Mouse (Mus musculus): ENCODE measurements at regions not wholly inside any gene's neighbourhood (a gene's known extent, or its start where the extent isn't known, plus 50 kb on each side); places are given as distances from the start of the nearest gene placed in this dataset.

GRCm38 (mm10) chr16:9284423-9284822 is 454.5 kb downstream of the 1810013L24Rik start:
- Histone ChIP-seq H3K4me3 (ENCODE audit: low read depth, low read length) (no peak overlapping the region), H3K9ac (ENCODE audit: low read depth, low read length) (no peak overlapping the region), H3K36me3 (ENCODE audit: control insufficient read depth, insufficient read depth) (no peaks in the 10 kb centered on the region), H3K27ac (ENCODE audit: low read depth, low read length) (no peak overlapping the region), H3K9me3 (ENCODE audit: control insufficient read depth) (no peaks in the 10 kb centered on the region), H3K4me2 (replicated peaks; ENCODE audit: low read depth) (no peak overlapping the region), H3K4me1 (replicated peaks; ENCODE audit: control insufficient read depth, insufficient read depth, low read length) (no peaks in the 10 kb centered on the region), H3K27me3 (replicated peaks; ENCODE audit: control insufficient read depth, insufficient read depth, low read length) (no peaks in the 10 kb centered on the region)
- ATAC-seq = no peak
- WGBS = 48% methylated on average over 3 of the region's 3 CpGs
- no peak for TF ChIP-seq CTCF (IDR thresholded peaks at IDR 0.05; ENCODE audit: low read depth)

DNA sequence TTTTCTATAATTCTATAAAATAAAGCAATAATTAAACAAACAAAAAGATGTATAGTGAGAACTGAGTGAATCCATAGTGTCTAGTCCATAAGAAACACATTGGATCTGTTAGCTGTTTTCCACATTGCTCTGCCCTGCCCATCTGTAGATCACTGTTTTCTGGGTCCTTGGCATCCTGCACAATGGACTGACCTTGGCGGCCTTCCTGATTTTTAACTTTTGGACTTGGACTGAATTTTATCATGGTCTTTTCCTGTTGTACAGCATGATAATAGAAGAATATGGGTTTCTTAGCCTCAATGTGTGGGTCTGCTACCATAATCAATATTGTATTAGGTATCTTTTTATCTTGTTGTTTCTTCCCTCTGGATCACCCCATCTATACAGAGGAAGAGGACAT is 456.0 kb downstream of the 1810013L24Rik start:
- H3K27me3 ChIP-seq (replicated peaks; ENCODE audit: control insufficient read depth, insufficient read depth, low read length) = no peaks in the 10 kb centered on the region
- WGBS = 98% methylated on average over 1 of the region's 1 CpGs
- H3K4me1 ChIP-seq (replicated peaks; ENCODE audit: control insufficient read depth, insufficient read depth, low read length) = no peaks in the 10 kb centered on the region
- H3K9me3 ChIP-seq (ENCODE audit: control insufficient read depth) = no peaks in the 10 kb centered on the region
- no peak overlapping the region for H3K4me2 ChIP-seq (replicated peaks; ENCODE audit: low read depth)
- H3K36me3 ChIP-seq (ENCODE audit: control insufficient read depth, insufficient read depth) = no peaks in the 10 kb centered on the region
- no peak overlapping the region for H3K4me3 ChIP-seq (ENCODE audit: low read depth, low read length)
- no peak for ATAC-seq
- H3K27ac ChIP-seq (ENCODE audit: low read depth, low read length) = no peak overlapping the region
- no peak overlapping the region for H3K9ac ChIP-seq (ENCODE audit: low read depth, low read length)
- no peak for TF ChIP-seq CTCF (IDR thresholded peaks at IDR 0.05; ENCODE audit: low read depth)

- TF ChIP-seq CTCF (IDR thresholded peaks at IDR 0.05; ENCODE audit: low read depth) = no peak
These were observed 457.7 kb downstream of the 1810013L24Rik start for GRCm38 (mm10) chr16:9287557-9287956.

DNA sequence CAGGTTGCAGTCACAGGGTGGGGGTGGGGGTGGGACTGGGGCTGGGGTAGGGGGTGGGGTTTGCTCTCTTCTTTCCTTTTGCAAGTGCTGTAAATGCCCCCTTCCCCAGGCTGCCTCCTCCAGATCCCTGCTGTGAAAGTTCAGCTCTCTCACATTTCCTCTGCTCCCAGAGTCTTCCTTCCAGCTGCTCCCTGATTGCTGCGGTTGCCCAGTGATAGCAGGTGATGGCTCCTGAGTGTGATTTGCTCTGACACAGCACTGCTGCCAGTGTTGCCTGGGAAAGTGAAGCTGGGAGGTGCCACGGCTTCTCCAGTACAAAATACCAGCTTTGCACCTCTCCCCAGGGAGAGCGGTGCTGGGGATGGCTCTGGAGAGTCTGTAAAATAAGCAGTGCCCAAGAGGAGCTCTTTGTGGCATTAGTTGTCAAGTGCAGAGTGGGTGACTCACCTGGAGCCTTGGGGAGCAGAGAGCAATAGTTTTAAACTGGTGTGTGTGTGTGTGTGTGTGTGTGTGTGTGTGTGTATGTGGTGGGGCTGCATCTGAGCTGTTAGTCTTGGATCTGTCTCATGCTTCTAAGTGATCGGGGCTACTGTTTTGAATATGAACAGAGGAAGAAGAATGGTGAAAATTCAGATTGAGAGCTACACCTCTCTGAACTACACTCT is 461.6 kb downstream of the 1810013L24Rik start:
- no peak overlapping the region for H3K27ac ChIP-seq (ENCODE audit: low read depth, low read length)
- no peak for TF ChIP-seq CTCF (IDR thresholded peaks at IDR 0.05; ENCODE audit: low read depth)
- no peak for ATAC-seq
- H3K4me2 ChIP-seq (replicated peaks; ENCODE audit: low read depth) = no peak overlapping the region
- no peaks in the 10 kb centered on the region for H3K36me3 ChIP-seq (ENCODE audit: control insufficient read depth, insufficient read depth)
- 56% methylated on average over 4 of the region's 4 CpGs for WGBS
- H3K9me3 ChIP-seq (ENCODE audit: control insufficient read depth) = no peaks in the 10 kb centered on the region
- no peaks in the 10 kb centered on the region for H3K4me1 ChIP-seq (replicated peaks; ENCODE audit: control insufficient read depth, insufficient read depth, low read length)
- H3K27me3 ChIP-seq (replicated peaks; ENCODE audit: control insufficient read depth, insufficient read depth, low read length) = no peaks in the 10 kb centered on the region
- no peak overlapping the region for H3K9ac ChIP-seq (ENCODE audit: low read depth, low read length)
- H3K4me3 ChIP-seq (ENCODE audit: low read depth, low read length) = no peak overlapping the region

More at GRCm38 (mm10) chr16:9287557-9287956, 457.7 kb downstream of the 1810013L24Rik start:
- Histone ChIP-seq H3K4me3 (ENCODE audit: low read depth, low read length) (no peak overlapping the region), H3K9ac (ENCODE audit: low read depth, low read length) (no peak overlapping the region), H3K4me1 (replicated peaks; ENCODE audit: control insufficient read depth, insufficient read depth, low read length) (no peaks in the 10 kb centered on the region), H3K27ac (ENCODE audit: low read depth, low read length) (no peak overlapping the region), H3K36me3 (ENCODE audit: control insufficient read depth, insufficient read depth) (no peaks in the 10 kb centered on the region), H3K27me3 (replicated peaks; ENCODE audit: control insufficient read depth, insufficient read depth, low read length) (no peaks in the 10 kb centered on the region), H3K4me2 (replicated peaks; ENCODE audit: low read depth) (no peak overlapping the region), H3K9me3 (ENCODE audit: control insufficient read depth) (no peaks in the 10 kb centered on the region)
- ATAC-seq = no peak
- 80% methylated on average over 6 of the region's 6 CpGs for WGBS

DNA sequence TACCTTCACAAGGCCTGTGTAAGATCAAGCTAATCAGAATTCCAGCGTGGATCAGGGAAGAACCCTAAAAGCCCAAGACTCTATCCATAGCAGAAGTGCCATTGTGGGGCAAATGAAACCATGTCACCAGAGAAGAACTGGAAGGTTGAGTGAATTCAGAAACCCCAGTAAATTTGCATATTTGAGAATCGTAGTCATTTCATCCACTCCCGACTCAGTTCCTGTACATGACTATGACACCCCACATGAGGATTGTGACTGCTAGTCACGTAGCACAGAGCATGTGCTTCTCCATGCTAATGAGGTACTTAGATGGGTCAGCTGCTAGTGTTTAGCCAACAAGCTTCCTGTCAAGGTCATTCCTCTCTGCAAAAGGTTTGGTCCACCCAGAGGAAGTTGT is 473.2 kb downstream of the 1810013L24Rik start:
- H3K4me1 ChIP-seq (replicated peaks; ENCODE audit: control insufficient read depth, insufficient read depth, low read length) = no peaks in the 10 kb centered on the region
- H3K27me3 ChIP-seq (replicated peaks; ENCODE audit: control insufficient read depth, insufficient read depth, low read length) = no peaks in the 10 kb centered on the region
- no peak for TF ChIP-seq CTCF (IDR thresholded peaks at IDR 0.05; ENCODE audit: low read depth)
- no peak overlapping the region for H3K4me2 ChIP-seq (replicated peaks; ENCODE audit: low read depth)
- no peaks in the 10 kb centered on the region for H3K9me3 ChIP-seq (ENCODE audit: control insufficient read depth)
- H3K36me3 ChIP-seq (ENCODE audit: control insufficient read depth, insufficient read depth) = no peaks in the 10 kb centered on the region
- no peak overlapping the region for H3K9ac ChIP-seq (ENCODE audit: low read depth, low read length)
- WGBS = 83% methylated on average over 4 of the region's 4 CpGs
- H3K4me3 ChIP-seq (ENCODE audit: low read depth, low read length) = no peak overlapping the region
- no peak overlapping the region for H3K27ac ChIP-seq (ENCODE audit: low read depth, low read length)
- no peak for ATAC-seq

GRCm38 (mm10) chr16:9304079-9304478 is 474.2 kb downstream of the 1810013L24Rik start:
- Histone ChIP-seq H3K4me3 (ENCODE audit: low read depth, low read length) (no peak overlapping the region), H3K4me2 (replicated peaks; ENCODE audit: low read depth) (no peak overlapping the region), H3K27ac (ENCODE audit: low read depth, low read length) (no peak overlapping the region), H3K36me3 (ENCODE audit: control insufficient read depth, insufficient read depth) (no peaks in the 10 kb centered on the region), H3K27me3 (replicated peaks; ENCODE audit: control insufficient read depth, insufficient read depth, low read length) (no peaks in the 10 kb centered on the region), H3K9ac (ENCODE audit: low read depth, low read length) (no peak overlapping the region), H3K4me1 (replicated peaks; ENCODE audit: control insufficient read depth, insufficient read depth, low read length) (no peaks in the 10 kb centered on the region), H3K9me3 (ENCODE audit: control insufficient read depth) (no peaks in the 10 kb centered on the region)
- no peak for TF ChIP-seq CTCF (IDR thresholded peaks at IDR 0.05; ENCODE audit: low read depth)
- 85% methylated on average over 1 of the region's 1 CpGs for WGBS
- ATAC-seq = no peak

DNA sequence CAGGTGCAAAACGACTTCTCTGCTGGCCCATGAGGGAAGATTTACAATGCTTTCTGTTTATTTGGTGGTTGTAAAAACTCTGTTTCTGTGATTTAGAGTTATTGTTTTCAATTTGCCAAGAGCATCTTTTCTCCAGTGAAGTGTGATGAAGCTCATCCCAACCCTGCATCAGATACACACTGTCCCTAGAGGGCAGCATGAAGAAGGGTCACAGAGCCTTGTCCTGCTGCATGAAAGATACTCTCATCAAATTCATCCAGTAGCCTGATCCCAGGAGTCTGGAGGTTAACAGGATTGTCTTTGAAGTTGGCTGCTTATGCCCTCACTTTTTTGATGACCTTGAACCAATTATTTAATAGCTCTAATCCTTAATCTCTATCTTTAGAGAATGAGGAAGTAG is 480.8 kb downstream of the 1810013L24Rik start:
- no peaks in the 10 kb centered on the region for H3K4me1 ChIP-seq (replicated peaks; ENCODE audit: control insufficient read depth, insufficient read depth, low read length)
- H3K27me3 ChIP-seq (replicated peaks; ENCODE audit: control insufficient read depth, insufficient read depth, low read length) = no peaks in the 10 kb centered on the region
- peak; percentile 17; the same call in 1 of the 2 replicates for TF ChIP-seq CTCF (IDR thresholded peaks at IDR 0.05; ENCODE audit: low read depth)
- no peak for ATAC-seq
- no peaks in the 10 kb centered on the region for H3K36me3 ChIP-seq (ENCODE audit: control insufficient read depth, insufficient read depth)
- 19% methylated on average over 1 of the region's 1 CpGs for WGBS
- no peaks in the 10 kb centered on the region for H3K9me3 ChIP-seq (ENCODE audit: control insufficient read depth)
- H3K9ac ChIP-seq (ENCODE audit: low read depth, low read length) = no peak overlapping the region
- no peak overlapping the region for H3K4me2 ChIP-seq (replicated peaks; ENCODE audit: low read depth)
- H3K27ac ChIP-seq (ENCODE audit: low read depth, low read length) = no peak overlapping the region
- no peak overlapping the region for H3K4me3 ChIP-seq (ENCODE audit: low read depth, low read length)

All from intestine, postnatal 0 days (tissue).